Mouse (Mus musculus) cerebellum, postnatal 4 days (tissue): ENCODE measurements around the gene Olfr33.

Source experiments
- DNase-seq, 2 experiments: peaks; one replicate each; pipeline ENCODE4 v3.0.0; 2022; ENCODE audit warnings: low spot score in 2 of 2, mixed read lengths in 1 of 2

Olfr33 gene

GRCm38 (mm10) chr7:102718970-102719369 is at the start of gene Olfr33:
Gene Olfr33, minus strand, starts transcription at chr7:102719070.
- no peak for DNase-seq

GRCm38 (mm10) chr7:102759266-102759665 is 40.4 kb upstream of the Olfr33 start, which contains the start of the genes Olfr560 and Olfr78:
Gene Olfr560, minus strand, starts transcription at chr7:102759366.
Gene Olfr78, minus strand, starts transcription at chr7:102759471.
- no peak for DNase-seq

- DNase-seq, result no peak
These were observed 33.2 kb upstream of the Olfr33 start for GRCm38 (mm10) chr7:102752086-102752485.

- no peak for DNase-seq
These were observed 18.8 kb upstream of the Olfr33 start for GRCm38 (mm10) chr7:102737705-102738104.

- DNase-seq, result no peak
These were observed 14.9 kb upstream of the Olfr33 start for GRCm38 (mm10) chr7:102733793-102734192.

- DNase-seq, result no peak
These were observed 8.5 kb upstream of the Olfr33 start, which contains the start of gene Olfr559 for GRCm38 (mm10) chr7:102727391-102727790. Gene Olfr559, minus strand, starts transcription at chr7:102727491.

GRCm38 (mm10) chr7:102701915-102702314 is 17.0 kb downstream of the Olfr33 start, which contains the start of gene Olfr558:
Gene Olfr558, plus strand, starts transcription at chr7:102702215.
- no peak for DNase-seq

- DNase-seq, result no peak
These were observed 20.4 kb downstream of the Olfr33 start for GRCm38 (mm10) chr7:102698461-102698860.

- peak in 1 of 2 experiments; percentile 12 for DNase-seq
These were observed 23.3 kb downstream of the Olfr33 start, which contains the start of gene Olfr557 for GRCm38 (mm10) chr7:102695358-102696125. Gene Olfr557, plus strand, starts transcription at chr7:102695910.

- peak; percentile 61 to 74 for DNase-seq
These were observed 31.8 kb downstream of the Olfr33 start, which contains the start of gene Trim68 for GRCm38 (mm10) chr7:102686944-102687501. Gene Trim68, minus strand, starts transcription at chr7:102687327.

- DNase-seq, result no peak
These were observed 37.0 kb downstream of the Olfr33 start for GRCm38 (mm10) chr7:102681916-102682315.

- DNase-seq, result no peak
These were observed 42.6 kb downstream of the Olfr33 start for GRCm38 (mm10) chr7:102676225-102676624.

GRCm38 (mm10) chr7:102665378-102665777 is 53.5 kb downstream of the Olfr33 start:
- DNase-seq, result no peak

- DNase-seq, result no peak
These were observed 54.3 kb downstream of the Olfr33 start, which contains the start of gene Olfr556 for GRCm38 (mm10) chr7:102664599-102664998. Gene Olfr556, plus strand, starts transcription at chr7:102664899.
